Mouse (Mus musculus): ENCODE measurements at regions not wholly inside any gene's neighbourhood (a gene's known extent, or its start where the extent isn't known, plus 50 kb on each side); places are given as distances from the start of the nearest gene placed in this dataset.
A peak's percentile ranks its signal among the peaks of the same experiment; 100 is the strongest.

DNA sequence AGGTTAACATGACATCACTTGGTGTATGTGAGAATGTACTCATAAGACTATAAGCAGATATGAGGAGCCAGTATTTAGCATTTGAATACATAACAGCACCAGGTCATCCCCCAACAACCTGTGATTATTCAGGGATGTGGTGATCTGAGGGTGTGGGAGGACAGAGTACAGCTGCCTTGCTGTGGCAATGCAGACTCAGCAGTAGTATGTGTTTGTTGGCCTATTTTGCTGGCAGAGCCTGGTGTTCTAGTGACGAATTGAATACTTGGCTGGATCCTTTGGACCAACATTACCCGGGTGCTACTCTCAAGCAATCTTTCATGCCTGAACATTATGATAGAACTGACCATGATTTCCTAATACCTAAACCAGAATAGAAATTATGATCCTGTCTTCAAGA lies 409.1 kb upstream of the Actbl2 start:
- Histone ChIP-seq H3K4me2 (ENCODE audit: low read depth, low read length, poor library complexity, severe bottlenecking) (no peak overlapping the region), H3K4me3 (ENCODE audit: low read depth, low read length) (no peak overlapping the region), H3K9me3 (ENCODE audit: low read length) (no peaks in the 10 kb centered on the region), H3K9ac (replicated peaks; ENCODE audit: low read length, poor library complexity, severe bottlenecking) (no peak overlapping the region), H3K36me3 (ENCODE audit: insufficient read depth, low read length) (no peaks in the 10 kb centered on the region), H3K27ac (ENCODE audit: low read depth, low read length) (no peak overlapping the region), H3K27me3 (ENCODE audit: insufficient read depth, low read length) (no peaks in the 10 kb centered on the region), H3K4me1 (ENCODE audit: insufficient read depth, low read length) (no peaks in the 10 kb centered on the region)
- 83% methylated on average over 2 of the region's 2 CpGs for WGBS
- no peak for TF ChIP-seq CTCF (IDR thresholded peaks at IDR 0.05)
- DNase-seq (ENCODE audit: low spot score) (no peak), ATAC-seq (ENCODE audit: low FRiP score) (no peak)

DNA sequence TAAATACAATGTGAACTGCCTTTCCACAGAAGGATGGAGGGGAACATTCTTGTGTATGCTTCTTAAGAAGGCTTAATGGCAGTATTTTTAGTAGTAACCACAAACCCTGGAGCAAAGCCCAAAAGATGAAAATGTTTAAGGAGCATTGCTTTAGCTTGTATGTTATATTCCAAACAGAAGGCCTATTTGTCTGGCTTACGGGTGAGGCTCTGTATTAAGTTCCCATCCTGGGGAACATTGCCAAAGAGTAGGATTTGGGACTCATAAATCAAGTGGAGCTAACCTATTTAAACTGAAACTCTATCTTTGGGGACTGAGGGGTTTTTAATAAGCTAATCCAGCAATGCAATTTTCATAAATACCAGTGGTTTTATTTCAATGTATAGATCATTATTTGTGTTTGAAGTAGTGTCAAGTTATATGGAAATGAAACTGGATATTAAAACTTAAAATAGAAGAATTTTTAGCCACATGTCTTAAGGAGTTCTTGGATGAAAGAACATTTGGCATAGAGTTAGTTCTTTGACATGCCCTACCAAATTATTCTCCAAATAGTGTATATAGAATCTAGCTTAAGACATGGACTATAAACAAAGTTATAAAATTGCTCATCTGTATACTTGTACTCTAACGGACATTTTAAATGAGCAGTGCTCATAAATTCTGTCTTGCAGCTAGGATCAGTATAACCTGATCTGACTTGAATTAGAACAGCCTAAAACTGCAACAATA lies 401.7 kb upstream of the Actbl2 start:
- no peaks in the 10 kb centered on the region for H3K9me3 ChIP-seq (ENCODE audit: low read length)
- H3K4me3 ChIP-seq (ENCODE audit: low read depth, low read length) = no peak overlapping the region
- ATAC-seq (ENCODE audit: low FRiP score) = no peak
- no peak overlapping the region for H3K9ac ChIP-seq (replicated peaks; ENCODE audit: low read length, poor library complexity, severe bottlenecking)
- no peaks in the 10 kb centered on the region for H3K36me3 ChIP-seq (ENCODE audit: insufficient read depth, low read length)
- WGBS = 77% methylated on average over 2 of the region's 2 CpGs
- H3K27me3 ChIP-seq (ENCODE audit: insufficient read depth, low read length) = no peaks in the 10 kb centered on the region
- H3K27ac ChIP-seq (ENCODE audit: low read depth, low read length) = no peak overlapping the region
- H3K4me2 ChIP-seq (ENCODE audit: low read depth, low read length, poor library complexity, severe bottlenecking) = no peak overlapping the region
- no peaks in the 10 kb centered on the region for H3K4me1 ChIP-seq (ENCODE audit: insufficient read depth, low read length)
- no peak for TF ChIP-seq CTCF (IDR thresholded peaks at IDR 0.05)
- no peak for DNase-seq (ENCODE audit: low spot score)

GRCm38 (mm10) chr13:110854213-110854612 lies 400.6 kb upstream of the Actbl2 start:
- no peaks in the 10 kb centered on the region for H3K4me1 ChIP-seq (ENCODE audit: insufficient read depth, low read length)
- DNase-seq (ENCODE audit: low spot score) (no peak), ATAC-seq (ENCODE audit: low FRiP score) (no peak)
- WGBS = 61% methylated on average over 1 of the region's 1 CpGs
- H3K9me3 ChIP-seq (ENCODE audit: low read length) = no peaks in the 10 kb centered on the region
- no peak overlapping the region for H3K9ac ChIP-seq (replicated peaks; ENCODE audit: low read length, poor library complexity, severe bottlenecking)
- H3K4me3 ChIP-seq (ENCODE audit: low read depth, low read length) = no peak overlapping the region
- H3K4me2 ChIP-seq (ENCODE audit: low read depth, low read length, poor library complexity, severe bottlenecking) = no peak overlapping the region
- no peaks in the 10 kb centered on the region for H3K36me3 ChIP-seq (ENCODE audit: insufficient read depth, low read length)
- TF ChIP-seq CTCF (IDR thresholded peaks at IDR 0.05) = no peak
- no peaks in the 10 kb centered on the region for H3K27me3 ChIP-seq (ENCODE audit: insufficient read depth, low read length)
- H3K27ac ChIP-seq (ENCODE audit: low read depth, low read length) = no peak overlapping the region

DNA sequence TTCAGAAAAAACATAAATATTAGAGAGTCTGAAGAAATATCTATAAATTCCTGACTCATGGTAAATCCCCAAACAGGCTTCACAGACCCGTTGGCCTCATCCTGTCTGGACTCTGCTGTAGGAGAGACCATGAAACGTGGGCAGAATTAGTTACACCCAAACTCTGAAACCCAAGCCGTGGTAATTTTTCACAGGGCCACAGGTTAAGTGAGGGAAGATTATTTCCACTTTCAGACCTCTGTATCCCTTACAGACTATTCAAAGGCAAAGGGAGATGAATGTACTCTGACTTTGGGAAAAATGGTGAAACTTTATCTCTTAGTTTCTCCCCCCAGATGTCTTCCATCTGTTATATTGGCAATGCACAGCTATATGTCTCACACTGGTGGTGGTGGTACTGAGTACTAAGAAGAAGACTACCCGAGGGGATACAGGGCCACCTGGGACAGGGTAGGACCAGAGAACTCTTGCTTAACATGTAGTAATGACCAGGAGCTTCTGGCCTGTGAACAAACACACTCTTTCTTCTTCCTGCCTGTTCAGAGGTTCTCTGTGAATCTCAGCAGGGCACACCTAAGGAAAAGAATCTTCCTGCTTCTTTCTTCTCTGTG lies 388.8 kb upstream of the Actbl2 start:
- H3K36me3 ChIP-seq (ENCODE audit: insufficient read depth, low read length) = no peaks in the 10 kb centered on the region
- no peak overlapping the region for H3K9ac ChIP-seq (replicated peaks; ENCODE audit: low read length, poor library complexity, severe bottlenecking)
- no peaks in the 10 kb centered on the region for H3K9me3 ChIP-seq (ENCODE audit: low read length)
- H3K4me2 ChIP-seq (ENCODE audit: low read depth, low read length, poor library complexity, severe bottlenecking) = no peak overlapping the region
- no peaks in the 10 kb centered on the region for H3K27me3 ChIP-seq (ENCODE audit: insufficient read depth, low read length)
- no peaks in the 10 kb centered on the region for H3K4me1 ChIP-seq (ENCODE audit: insufficient read depth, low read length)
- no peak overlapping the region for H3K27ac ChIP-seq (ENCODE audit: low read depth, low read length)
- ATAC-seq (ENCODE audit: low FRiP score) (no peak), DNase-seq (ENCODE audit: low spot score) (no peak)
- no peak overlapping the region for H3K4me3 ChIP-seq (ENCODE audit: low read depth, low read length)
- WGBS = 75% methylated on average over 4 of the region's 4 CpGs
- TF ChIP-seq CTCF (IDR thresholded peaks at IDR 0.05) = no peak

DNA sequence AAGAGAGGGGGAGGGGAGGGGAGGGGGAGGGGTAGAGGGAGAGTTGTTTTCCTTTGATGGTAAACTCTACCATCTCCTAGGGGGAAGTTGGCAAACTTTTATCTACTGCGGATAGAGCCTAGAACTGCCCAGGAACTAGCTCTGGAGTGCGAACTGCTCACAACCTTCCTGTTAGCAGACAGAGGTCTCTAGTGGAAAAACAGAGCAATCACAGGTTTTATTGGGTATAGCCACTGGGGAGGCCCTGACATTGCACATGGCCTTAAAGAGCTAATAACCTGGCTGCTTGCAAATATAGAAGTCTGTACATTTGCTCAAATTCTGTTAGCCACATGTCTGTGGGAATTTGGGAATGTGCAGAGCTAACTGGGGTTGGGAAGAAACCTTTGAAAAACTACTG lies 388.1 kb upstream of the Actbl2 start:
- Histone ChIP-seq H3K27me3 (ENCODE audit: insufficient read depth, low read length) (no peaks in the 10 kb centered on the region), H3K27ac (ENCODE audit: low read depth, low read length) (no peak overlapping the region), H3K9me3 (ENCODE audit: low read length) (no peaks in the 10 kb centered on the region), H3K4me1 (ENCODE audit: insufficient read depth, low read length) (no peaks in the 10 kb centered on the region), H3K4me3 (ENCODE audit: low read depth, low read length) (no peak overlapping the region), H3K9ac (replicated peaks; ENCODE audit: low read length, poor library complexity, severe bottlenecking) (no peak overlapping the region), H3K4me2 (ENCODE audit: low read depth, low read length, poor library complexity, severe bottlenecking) (no peak overlapping the region), H3K36me3 (ENCODE audit: insufficient read depth, low read length) (no peaks in the 10 kb centered on the region)
- peak; percentile 57 for TF ChIP-seq CTCF (IDR thresholded peaks at IDR 0.05)
- WGBS = 58% methylated on average over 2 of the region's 2 CpGs
- DNase-seq (ENCODE audit: low spot score) (peak; percentile 41), ATAC-seq (ENCODE audit: low FRiP score) (no peak)

DNA sequence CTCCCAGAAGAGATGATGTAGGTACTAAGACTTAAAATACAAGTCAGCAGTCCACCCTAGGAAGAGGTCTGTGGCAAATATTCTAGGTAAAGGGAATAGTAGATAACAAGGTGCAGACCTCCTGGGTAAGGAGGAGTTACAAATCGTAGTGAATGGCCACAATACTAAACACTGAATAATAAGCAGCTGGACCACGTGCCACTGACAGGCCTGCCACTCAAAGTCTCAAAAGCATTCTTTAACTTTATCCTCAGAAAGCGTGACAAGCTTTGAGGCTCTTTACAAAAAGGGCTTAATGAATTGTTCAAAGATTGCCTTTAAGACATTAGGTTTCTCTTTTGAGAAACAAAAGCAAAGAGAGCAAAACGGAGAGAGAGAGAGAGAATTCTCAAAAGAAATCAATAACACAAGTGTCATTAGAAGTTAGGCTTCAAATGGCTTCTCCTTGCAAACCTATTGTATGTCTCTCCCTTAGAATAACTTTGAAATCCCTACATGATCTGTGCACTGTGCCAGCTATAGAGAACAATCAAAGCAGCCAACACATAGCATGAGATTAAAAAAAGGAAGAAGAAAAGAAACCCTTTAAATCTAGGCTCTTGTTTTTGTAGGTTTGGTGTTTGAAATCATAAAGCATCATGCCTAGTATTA lies 383.6 kb upstream of the Actbl2 start:
- Histone ChIP-seq H3K27ac (ENCODE audit: low read depth, low read length) (no peak overlapping the region), H3K9me3 (ENCODE audit: low read length) (no peaks in the 10 kb centered on the region), H3K4me3 (ENCODE audit: low read depth, low read length) (no peak overlapping the region), H3K4me2 (ENCODE audit: low read depth, low read length, poor library complexity, severe bottlenecking) (no peak overlapping the region), H3K4me1 (ENCODE audit: insufficient read depth, low read length) (no peaks in the 10 kb centered on the region), H3K27me3 (ENCODE audit: insufficient read depth, low read length) (no peaks in the 10 kb centered on the region), H3K36me3 (ENCODE audit: insufficient read depth, low read length) (no peaks in the 10 kb centered on the region), H3K9ac (replicated peaks; ENCODE audit: low read length, poor library complexity, severe bottlenecking) (no peak overlapping the region)
- ATAC-seq (ENCODE audit: low FRiP score) (no peak), DNase-seq (ENCODE audit: low spot score) (no peak)
- WGBS = 11% methylated on average over 4 of the region's 4 CpGs
- TF ChIP-seq CTCF (IDR thresholded peaks at IDR 0.05) = no peak
